Mouse (Mus musculus) embryo, embryonic 11 days (tissue): ENCODE data around the gene Mapre3.
"Not testable (repeated sequence)": the region's sequence is repeated elsewhere in the genome, so short reads cannot be mapped to it uniquely, and the experiment has no call there.

Experiments used
- DNase-seq: peaks from one replicate; pipeline ENCODE4 v3.0.0-alpha.2; 2015

Mapre3 gene

DNA sequence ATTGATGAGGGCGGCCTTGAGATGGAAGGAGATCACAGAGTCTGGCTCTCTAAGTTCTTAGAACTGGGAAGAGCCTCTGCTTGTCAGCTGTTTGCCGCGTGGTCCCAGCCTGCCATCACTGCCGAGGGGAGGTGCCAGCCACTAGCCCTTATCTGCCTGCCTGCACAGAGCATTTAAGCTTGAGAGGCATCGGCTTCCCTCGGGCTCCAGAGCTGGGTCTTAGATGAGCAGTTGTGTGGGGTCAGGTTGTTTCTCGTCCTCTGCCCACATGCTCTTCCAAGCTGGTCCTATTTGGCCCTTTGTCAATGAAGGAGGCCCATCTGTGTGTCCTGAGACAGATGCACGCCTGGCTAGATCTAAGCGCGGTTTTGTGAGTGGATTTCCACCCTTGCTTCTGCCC lies 10.7 kb downstream of the Mapre3 start:
- no peak for DNase-seq

DNA sequence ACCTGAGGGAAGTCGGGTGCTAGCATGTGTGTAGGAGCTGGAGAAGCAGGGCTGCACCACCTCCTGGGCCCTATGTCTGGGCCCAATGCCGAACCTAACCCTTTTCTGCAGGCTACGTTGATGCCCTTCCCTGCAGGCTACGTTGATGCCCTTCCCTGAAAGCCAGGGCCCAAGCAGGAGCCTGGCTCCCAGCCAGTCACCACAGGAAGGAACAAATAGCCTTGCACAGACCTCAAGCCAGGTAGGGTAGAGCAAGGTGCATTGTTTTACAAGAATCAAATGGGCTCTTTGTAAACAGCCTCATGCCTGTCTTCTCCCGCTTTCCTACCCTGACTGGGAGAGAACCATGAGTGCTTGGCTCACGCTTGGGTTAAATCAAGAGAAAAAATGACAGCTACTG lies 11.4 kb downstream of the Mapre3 start:
- DNase-seq = no peak

DNA sequence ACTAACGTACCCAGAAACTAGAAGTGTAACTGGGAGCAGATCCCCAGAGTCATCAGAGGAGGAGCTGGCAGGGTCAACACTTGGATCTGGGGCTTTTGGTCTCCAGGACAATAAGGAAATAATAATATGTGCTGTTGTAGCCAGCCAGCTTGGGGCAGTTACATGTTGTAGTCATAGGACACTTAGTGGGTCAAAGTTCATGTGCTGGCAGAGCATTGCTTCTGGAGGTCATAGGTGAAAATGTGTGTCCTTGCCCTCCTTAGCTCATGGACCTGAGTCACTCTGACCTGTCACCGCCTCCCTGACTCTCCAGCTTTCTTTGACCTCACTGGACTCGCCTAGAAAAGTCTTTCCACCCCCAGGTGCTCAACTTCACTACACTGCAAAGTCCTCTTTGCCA lies 19.0 kb downstream of the Mapre3 start:
- no peak for DNase-seq

DNA sequence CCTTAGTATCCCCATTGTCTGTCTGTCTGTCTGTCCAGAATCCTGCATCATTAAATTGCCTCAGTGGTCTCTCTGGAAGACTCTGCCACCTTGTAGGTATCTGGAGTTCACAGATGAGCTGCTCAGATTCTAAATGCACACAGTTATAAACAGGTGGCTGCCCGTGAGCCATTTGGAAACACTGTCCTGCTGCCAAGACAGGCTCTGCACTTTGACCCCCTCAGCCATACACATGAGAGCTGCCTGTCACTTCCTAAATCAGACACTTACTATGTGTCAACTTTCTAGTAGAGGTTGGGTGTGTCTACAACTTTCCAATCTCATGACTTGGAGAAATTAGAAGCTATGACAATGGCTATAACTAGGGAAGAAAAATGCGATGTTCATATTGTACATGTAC lies 25.3 kb downstream of the Mapre3 start:
- no peak for DNase-seq

DNA sequence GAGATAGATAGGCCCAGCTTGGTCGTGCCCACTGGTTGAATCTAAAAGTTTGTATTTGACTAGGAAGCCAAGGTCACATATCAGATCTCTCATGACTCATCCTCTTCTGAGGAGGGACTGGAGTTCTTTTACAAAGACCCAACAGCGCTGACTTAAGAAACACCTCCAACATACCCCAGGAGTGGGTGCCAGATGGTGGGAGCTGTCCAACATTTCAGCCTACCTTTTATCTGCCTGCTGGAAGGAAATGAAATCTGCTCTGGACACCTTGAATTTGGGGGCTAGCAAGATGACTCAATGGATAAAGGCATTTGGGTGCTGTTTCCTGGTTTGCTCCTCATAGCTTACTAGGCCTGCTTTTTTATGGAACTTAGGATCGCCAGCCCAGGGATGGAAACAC lies 27.5 kb downstream of the Mapre3 start:
- DNase-seq = peak; percentile 27

DNA sequence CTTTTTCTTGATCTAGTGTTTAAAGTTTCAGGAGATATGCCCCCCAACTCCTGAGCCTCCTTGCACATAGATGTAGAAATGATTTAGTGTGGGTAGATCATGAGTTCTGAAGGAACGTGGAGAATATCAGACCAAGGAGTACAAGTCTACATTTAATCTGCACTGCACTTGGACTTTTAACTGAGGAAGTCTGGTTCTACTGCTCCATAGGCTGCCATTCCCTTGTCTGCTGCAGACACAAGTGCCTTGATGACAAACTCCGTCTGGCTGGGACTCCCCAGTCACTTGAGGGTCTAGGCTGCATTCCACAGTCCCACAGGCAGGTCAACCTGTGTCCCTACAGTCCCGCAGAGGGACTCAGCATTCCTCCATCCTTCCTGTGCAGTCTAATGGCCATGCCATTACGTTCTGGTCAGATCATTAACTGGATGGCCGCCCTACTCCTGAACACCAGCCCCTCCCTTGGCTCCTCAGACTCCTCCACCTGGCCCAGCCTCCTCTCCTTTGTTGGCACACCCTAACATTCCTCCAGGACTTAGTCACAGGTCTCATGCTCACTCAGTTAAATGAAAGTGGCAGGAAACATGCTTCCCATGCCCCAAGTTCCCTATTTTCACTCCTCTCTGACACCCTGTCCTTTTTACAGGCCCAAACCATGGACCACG lies 35.6 kb downstream of the Mapre3 start:
- DNase-seq = no peak

DNA sequence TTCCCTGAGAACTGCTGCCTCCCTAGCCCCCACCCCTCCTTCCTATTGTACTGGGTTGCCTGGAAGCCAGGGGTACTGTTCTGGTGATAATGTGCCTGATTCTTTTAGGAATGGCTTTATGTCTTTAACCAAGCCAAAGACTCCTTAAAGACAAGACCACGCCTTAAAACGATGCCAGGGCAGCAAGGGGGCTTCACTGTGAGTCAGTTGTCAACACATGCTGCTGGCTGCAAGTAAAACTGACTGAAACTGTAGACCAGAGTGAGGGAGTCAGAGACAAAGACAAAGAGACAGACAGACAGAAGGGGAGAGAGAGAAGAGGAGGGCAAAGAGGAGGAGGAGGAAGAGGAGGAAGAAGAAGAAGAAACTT lies 36.1 kb downstream of the Mapre3 start:
- DNase-seq = no peak

DNA sequence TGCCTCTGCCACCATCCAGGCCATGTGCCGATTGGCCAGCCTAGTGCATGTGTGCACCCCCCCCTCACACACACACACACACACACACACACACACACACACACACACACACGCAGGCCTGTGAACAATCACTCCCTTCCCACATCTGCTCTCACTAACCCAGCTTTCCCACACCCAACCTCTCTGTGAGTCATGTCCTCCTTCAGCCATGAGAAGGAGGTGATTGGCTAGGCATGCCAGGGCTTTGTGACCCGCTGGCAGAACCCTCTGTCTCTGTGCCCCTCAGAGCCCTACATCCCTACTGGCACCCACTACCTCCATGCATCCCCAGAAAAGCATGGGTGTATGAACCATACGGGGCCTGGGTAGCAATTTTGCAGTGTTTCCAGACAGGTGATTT lies 39.1 kb downstream of the Mapre3 start:
- DNase-seq = no peak

DNA sequence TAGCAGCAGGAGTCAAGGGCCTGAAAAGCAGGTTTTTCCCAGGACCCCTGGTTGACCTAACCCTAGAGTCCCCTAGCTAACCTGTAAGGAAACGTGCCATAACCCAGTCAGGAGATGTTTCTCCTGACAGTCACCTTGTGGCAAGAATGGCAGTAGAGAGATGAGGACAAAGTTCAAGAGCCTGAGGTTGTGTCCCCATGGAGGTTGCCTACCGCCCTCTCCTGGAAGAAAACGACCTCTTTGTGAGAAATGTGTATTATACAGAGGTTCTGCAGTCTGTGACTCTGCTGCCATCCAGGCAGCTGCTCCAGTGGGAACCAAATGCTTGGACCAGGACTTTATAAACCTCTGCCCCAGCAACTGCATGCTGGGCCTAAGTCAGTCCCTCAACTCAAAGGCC lies 41.2 kb downstream of the Mapre3 start:
- no peak for DNase-seq

DNA sequence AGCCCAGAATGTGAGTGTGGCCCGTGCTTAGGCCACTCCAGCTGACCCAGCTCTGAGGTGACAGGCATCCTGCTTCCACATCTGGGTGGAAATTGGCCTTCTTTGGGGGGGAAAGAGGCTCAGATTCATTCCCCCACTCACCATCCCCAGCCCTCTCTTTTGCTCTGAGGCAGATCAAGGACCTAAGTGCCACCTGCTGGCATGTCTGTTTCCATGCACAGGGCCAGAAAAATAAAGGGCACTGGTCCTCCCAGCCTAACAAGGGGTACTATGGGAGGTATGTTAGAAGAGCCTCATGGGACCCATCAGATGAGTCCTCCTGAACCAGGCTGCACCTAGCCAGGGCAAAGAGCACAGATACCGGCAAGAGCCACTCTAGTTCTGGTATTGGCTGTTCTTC lies 41.7 kb downstream of the Mapre3 start:
- DNase-seq = no peak

DNA sequence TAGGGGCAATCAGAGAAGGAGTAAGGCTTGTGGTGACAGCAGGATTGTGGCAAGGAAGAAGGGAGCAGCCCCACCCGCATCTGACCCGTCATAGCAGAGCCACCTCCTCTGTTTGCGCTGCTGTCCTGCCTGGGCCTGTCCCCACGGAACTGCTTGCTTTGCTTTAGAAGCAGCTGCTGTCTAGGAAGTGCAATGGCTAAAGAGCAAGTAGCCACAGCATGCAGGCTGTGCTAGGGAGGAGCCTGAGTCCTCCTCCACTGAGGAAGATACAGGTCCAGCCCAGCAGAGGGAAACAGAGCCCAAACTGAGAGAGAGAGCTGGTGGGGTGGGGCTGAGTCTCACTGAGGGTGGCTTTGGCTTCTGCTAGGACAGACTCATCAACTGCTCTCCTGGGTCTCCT lies 49.4 kb downstream of the Mapre3 start:
- no peak for DNase-seq

DNA sequence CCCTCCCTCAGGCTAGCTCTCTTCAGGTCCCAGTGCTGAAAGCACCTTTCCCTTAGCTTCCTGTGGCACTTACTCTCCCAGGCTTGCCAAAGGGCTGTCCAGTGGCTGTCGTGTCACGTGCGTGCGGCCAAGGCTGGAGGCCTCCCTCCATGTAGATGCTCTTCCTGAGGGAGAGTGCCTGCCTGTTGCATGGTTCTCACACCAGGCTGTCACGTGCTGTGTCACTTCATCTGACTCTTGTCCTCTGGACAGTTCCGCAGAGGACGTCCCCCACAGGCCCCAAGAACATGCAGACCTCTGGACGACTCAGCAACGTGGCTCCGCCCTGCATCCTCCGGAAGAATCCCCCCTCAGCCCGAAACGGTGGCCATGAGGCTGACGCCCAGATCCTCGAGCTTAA lies 49.9 kb downstream of the Mapre3 start:
- no peak for DNase-seq

DNA sequence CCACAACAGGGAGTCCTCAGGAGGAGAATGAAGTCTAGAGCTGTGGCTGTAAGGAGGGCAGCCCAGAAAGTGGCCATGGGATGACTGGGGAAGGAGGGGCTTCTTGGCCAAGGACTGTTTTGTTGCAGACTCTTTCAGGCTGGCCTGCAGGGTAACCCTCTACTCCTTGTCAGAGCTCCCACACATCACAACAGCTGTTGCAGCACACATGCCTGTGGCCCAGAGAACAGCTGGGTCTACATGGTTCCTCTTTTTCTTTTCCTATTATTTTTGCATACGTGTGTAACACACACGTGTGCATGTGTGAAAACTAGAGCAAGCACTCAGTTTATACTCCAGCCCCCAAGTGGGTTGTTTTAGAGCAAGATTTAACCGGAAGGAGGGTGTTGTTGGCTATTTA lies 52.4 kb downstream of the Mapre3 start:
- DNase-seq = no peak

DNA sequence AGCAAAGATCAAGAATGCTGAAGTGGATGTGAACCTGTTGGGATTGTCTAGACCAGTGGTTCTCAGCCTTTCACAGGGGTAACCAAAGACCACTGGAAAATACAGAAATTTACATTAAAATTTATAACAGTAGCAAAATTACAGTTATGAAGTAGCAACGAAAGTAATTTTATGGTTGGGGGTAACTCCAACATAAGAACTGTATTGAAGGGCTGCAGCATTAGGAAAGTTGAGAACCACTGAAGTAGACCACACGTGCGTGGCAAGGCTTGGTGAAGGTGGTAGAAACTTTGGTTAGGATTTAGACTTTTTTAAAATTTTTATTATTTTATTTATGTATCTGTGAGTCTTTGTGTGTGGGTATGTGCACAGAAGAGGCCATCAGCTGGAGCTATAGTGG lies 53.3 kb downstream of the Mapre3 start, which contains the start of gene Tmem214:
Tmem214 (plus strand) TSS at position 301 of the 400 bp plus-strand sequence.
- no peak for DNase-seq

DNA sequence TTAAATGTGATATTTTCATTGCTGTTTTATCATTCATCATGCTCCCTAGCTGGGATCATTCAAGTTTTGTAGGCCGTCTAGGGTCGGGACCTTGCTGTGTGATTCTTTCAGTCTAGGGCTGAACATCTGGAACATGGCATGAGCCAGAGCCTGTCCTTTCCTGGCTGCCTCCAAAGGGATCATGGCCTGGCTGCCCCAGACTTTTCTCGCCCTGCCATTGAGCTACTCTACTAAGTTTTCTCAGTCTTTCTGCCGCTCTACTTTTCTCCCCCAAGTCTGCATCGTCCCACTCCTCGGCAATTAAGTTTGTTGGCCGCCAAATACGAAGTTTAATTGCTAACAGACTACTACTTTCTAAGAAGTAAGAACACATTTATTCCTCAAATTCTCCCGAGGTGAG lies 54.5 kb downstream of the Mapre3 start:
- DNase-seq = peak; percentile 52

DNA sequence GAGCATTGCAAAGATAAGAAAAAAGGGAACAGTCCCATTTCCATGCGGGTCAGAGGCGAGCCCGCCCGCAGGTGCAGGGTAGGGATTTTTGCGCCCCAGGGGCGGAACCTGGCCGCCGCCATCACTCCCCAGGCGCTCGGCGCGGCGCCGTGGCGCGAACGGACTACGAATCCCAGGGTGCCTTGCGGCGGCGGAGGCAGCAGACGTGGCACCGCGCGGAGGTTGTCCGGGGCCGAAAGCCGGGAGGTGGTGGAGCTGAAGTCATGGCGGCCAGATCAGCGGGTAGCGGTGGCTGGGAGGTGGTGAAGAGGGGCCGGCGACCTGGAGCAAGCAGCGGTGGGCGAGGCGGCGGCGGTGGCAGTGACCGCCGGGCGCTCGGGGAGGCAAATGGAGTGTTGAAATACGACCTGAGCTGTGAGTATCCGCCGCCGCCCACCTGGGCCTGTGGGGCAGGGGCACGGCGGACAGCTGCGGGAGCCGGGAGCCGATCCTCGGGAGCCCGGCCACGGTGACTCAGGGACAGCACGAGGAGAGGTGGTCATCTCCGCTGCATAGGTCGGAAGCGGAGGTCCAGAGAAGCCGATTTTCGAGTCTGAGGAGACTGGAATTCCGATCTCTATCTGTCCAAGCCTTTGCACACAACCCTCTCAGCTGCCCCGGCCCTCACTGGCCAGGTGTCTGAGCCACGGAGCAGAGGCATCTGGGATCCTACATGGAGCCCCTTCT lies 55.1 kb downstream of the Mapre3 start:
- peak; percentile 94 for DNase-seq

DNA sequence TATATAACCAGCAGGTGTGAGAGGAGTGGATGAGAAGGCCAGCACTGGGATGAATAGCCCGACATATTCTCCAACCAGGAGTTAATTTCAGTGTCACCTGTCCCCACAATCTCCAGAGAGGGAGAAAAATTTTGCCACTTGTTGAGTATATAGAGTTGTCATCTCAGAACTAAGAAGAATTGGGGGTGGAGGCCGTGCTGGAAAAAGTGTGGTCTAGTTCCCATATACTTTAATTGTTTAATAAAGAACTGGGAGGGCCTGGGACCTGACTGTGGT lies 55.6 kb downstream of the Mapre3 start:
- no peak for DNase-seq

DNA sequence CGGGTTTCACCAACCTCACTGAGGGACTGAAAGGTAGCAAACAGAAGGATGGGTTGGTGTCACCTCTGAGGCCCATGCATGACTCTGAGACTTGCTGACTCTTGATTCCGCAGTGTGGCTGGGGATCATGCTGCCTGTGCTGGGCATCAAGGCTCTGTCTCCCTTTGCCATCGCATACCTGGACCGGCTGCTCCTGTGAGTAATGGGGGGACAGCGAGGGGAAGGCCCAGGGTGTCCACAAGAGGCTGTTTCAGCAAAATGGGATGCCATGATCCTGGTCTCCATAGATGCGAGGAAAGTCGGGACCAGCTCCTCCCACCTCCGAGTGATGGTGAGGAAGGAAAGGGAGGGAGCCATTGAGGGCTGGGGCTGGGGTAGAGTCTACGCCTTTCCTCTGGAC lies 58.1 kb downstream of the Mapre3 start:
- no peak for DNase-seq

DNA sequence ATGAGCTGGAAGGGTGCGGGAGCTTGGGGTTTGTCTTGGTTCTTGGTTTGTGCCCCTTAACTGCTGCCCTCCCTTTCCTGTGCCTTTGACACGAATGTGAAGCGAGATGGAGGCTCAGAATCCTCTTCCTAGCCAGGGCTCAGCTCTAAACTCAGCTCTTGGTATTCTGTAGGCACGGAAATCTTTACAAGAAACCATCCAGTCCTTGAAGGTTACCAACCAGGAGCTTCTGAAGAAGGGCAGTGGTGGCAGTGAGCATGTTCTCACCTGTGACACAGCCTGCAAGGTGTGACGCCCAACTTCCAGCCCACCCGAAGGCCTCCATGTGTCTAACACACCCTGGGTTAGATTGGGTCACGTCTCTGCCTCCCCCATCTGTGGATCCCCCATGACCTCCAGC lies 59.9 kb downstream of the Mapre3 start:
- no peak for DNase-seq

DNA sequence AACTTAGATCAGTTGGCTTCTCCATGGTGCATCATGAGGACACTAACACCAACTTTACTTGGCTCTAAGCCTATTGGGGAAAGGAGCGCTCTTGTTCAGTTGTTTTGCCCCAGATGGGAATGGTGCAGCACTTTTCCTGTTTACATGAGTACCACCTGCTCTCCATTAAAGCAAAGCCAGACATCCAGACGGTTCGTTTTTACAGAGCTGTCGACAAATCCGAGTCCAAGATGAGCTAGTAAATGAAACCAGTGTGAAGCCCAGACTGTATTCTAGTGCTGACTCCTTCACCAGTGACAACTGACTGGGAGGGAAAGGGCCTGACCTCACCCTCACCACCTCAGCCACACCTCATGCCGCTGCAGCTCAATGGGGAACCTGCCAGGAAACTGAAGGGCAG lies 64.2 kb downstream of the Mapre3 start:
- no peak for DNase-seq

DNA sequence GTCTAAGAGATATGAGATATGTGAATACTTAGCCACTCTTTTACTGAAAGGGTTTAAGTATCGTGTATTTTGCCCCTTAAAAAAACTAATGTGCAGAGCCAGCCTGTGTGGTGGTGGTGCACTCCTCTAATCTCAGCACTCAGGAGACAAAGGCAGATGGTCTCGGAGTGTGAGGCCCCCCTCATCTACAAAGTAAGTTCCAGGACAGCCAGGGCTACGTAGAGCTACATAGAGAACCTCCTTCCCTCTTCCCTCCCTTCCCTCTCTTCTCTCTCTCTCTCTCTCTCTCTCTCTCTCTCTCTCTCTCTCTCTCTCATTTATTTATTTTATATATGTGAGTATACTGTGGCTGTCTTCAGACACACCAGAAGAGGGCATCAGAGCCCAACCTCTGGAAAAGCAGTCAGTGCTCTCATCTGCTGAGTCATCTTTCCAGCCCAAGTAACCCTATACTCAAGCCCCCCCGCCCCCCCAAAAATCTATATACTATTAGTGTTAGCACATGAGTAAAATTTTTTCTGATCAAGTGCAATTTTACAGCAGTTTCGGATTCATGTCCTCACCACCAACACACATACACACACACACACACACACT lies 65.0 kb downstream of the Mapre3 start:
- no peak for DNase-seq

DNA sequence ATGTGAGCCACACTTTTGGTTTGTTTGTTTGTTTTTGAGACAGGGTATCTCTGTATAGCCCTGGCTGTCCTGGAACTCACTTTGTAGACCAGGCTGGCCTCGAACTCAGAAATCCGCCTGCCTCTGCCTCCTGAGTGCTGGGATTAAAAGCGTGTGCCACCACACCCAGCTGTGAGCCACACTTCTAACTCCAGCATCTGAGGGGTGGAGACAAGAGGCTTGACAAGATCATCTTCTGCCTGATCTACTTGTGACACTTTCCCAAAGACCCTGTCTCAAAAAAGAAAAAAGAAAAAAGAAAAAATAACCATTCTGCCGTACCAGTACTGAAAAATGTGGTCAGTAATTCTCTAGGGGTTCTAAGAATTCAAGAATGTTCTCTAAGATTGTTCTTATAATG lies 67.4 kb downstream of the Mapre3 start:
- not testable (repeated sequence) for DNase-seq

DNA sequence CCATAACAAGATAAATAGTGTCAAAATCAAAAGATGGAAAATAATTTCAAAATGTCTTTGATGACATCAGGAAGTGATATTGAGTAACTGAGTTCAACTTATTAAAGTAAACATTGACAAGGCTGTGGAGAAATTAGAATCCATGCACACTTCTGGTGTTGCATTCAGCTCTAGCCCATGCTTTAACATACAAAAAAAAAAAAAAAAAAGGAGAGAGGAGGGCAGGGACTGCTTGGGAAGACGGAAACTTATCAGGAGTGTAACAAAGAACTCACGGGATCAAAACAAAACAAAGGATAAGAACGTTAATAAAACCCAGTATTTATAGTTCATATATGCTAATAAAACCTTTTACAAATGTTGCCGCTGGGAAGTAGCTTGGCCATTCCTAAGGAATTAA lies 71.8 kb downstream of the Mapre3 start:
- no peak for DNase-seq

DNA sequence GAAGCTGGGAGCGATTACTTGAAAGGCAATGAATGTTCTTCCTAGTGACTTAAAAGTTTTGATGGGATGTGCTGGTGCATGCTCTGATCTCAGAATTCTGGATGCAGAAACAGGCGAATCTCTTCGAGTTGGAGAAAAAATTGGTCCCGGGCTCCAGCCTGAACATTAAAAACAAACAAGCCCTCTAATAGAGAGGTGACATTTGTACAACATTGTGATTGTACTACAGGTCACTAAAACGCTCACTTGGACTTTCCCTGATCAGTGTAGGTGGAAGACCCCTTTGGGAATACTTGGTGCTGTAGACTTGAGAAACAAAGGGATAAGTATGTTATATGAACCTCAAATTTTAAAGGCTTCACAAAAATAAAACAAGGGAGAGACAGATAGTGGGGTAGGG lies 72.3 kb downstream of the Mapre3 start:
- DNase-seq = no peak

DNA sequence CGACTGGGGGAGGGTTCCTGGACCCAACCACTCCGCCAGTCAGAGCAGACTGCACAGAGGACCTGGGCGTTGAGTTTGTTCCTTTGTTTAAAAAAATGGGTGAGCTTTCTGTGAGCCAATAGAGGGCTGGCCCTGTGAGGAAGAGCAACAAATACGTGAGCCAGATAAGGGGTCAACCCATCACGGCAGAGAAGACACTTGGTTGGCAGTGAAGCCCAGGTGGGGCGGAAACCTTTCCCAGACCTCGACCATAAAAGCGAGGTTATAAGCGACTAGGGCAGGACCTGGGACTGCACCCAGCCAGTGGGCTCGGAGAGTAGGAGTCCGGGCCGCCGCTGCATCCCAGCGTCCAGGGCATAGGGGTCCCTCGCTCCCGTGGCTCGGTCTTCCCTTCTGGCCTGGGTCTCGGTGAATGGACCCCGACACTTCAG lies 72.9 kb downstream of the Mapre3 start:
- DNase-seq = peak; percentile 87
